Mouse (Mus musculus) MEL (cell line): ENCODE measurements around the gene Psmb10. TPM values are rescaled to one million over a fixed set of nuclear protein-coding genes. Genes with fewer than 3 reads are reported as not detected.

Experiments
- DNase-seq: peaks from one replicate; pipeline ENCODE4 v3.0.0; 2011; ENCODE audit warnings: low read depth, low spot score
- H3K27ac ChIP-seq: 2 replicates; pipeline ENCODE4 v1.5.1; 2012; ENCODE audit warnings: low read depth, mild to moderate bottlenecking, control low read depth, low read length, moderate library complexity; ENCODE audit not compliant: control insufficient read depth
- H3K27me3 ChIP-seq, 2 experiments: fragments of 150-350 bp in 1 of 2; sonication (generic) in 1 of 2; 2 replicates each; pipeline ENCODE4 v1.6.1; 2012; ENCODE audit warnings: low read length in 2 of 2, mild to moderate bottlenecking in 2 of 2, improper control_type of control experiment in 1 of 2, moderate library complexity in 1 of 2; ENCODE audit not compliant: insufficient read depth in 2 of 2, control insufficient read depth in 1 of 2
- H3K36me3 ChIP-seq, 2 experiments: 2 replicates each; pipeline ENCODE4 v1.6.1; 2012 to 2014; ENCODE audit warnings: low read length in 2 of 2, improper control_type of control experiment in 1 of 2, inconsistent platforms in 1 of 2, mild to moderate bottlenecking in 1 of 2; ENCODE audit not compliant: insufficient read depth in 2 of 2, control insufficient read depth in 1 of 2
- H3K4me1 ChIP-seq, 2 experiments: fragments of 150-350 bp in 1 of 2; sonication (generic) in 1 of 2; 2 replicates each; pipeline ENCODE4 v1.6.1; 2012; ENCODE audit warnings: low read length in 2 of 2, improper control_type of control experiment in 1 of 2, mild to moderate bottlenecking in 1 of 2; ENCODE audit not compliant: insufficient read depth in 2 of 2, control insufficient read depth in 1 of 2
- H3K4me3 ChIP-seq, 2 experiments: fragments of 150-350 bp in 1 of 2; sonication (generic) in 1 of 2; 2 replicates each; pipeline ENCODE4 v1.5.1; 2012; ENCODE audit warnings: low read depth in 2 of 2, low read length in 2 of 2, mild to moderate bottlenecking in 2 of 2, moderate library complexity in 2 of 2, control low read depth in 1 of 2, improper control_type of control experiment in 1 of 2; ENCODE audit not compliant: control insufficient read depth in 1 of 2, insufficient read depth in 1 of 2
- H3K79me2 ChIP-seq: 2 replicates; pipeline ENCODE4 v1.6.1; 2012; ENCODE audit warnings: mild to moderate bottlenecking, low read length, moderate library complexity; ENCODE audit not compliant: control insufficient read depth, poor library complexity, insufficient read depth
- H3K9ac ChIP-seq: 2 replicates; pipeline ENCODE4 v1.6.1; 2012; ENCODE audit warnings: low read depth, mild to moderate bottlenecking, control low read depth, low read length, moderate library complexity; ENCODE audit not compliant: control insufficient read depth, poor library complexity, severe bottlenecking
- H3K9me3 ChIP-seq: fragments of 150-350 bp; sonication (generic); replicated peaks from 2 replicates; pipeline ENCODE4 v1.6.1; 2012; ENCODE audit warnings: mild to moderate bottlenecking, low read length, improper control_type of control experiment, moderate library complexity; ENCODE audit not compliant: insufficient read depth
- CHD2 ChIP-seq: IDR thresholded peaks from 2 replicates; pipeline ENCODE4 v1.6.1; 2011; ENCODE audit warnings: low read length, improper control_type of control experiment
- E2F4 ChIP-seq: IDR thresholded peaks from 2 replicates; pipeline ENCODE4 v1.6.1; 2011; ENCODE audit warnings: low read depth, low read length, improper control_type of control experiment, borderline replicate concordance
- ELF1 ChIP-seq: IDR thresholded peaks from 2 replicates; pipeline ENCODE4 v1.6.1; 2014; ENCODE audit warnings: low read depth, mild to moderate bottlenecking, inconsistent platforms, low read length, improper control_type of control experiment, moderate library complexity
- ETS1 ChIP-seq: IDR thresholded peaks from 2 replicates; pipeline ENCODE4 v1.6.1; 2012; ENCODE audit warnings: low read depth, mild to moderate bottlenecking, inconsistent platforms, low read length, improper control_type of control experiment, moderate library complexity
- GABPA ChIP-seq: IDR thresholded peaks from 2 replicates; pipeline ENCODE4 v1.6.1; 2012; ENCODE audit warnings: low read depth, mild to moderate bottlenecking, inconsistent platforms, low read length, improper control_type of control experiment, moderate library complexity
- HCFC1 ChIP-seq: IDR thresholded peaks from 2 replicates; pipeline ENCODE4 v1.6.1; 2012; ENCODE audit warnings: low read depth, mild to moderate bottlenecking, inconsistent platforms, low read length, improper control_type of control experiment, moderate library complexity
- KAT2A ChIP-seq: conservative IDR thresholded peaks from 2 replicates; pipeline ENCODE4 v1.6.1; 2012; ENCODE audit warnings: low read depth, low read length, improper control_type of control experiment, inconsistent platforms
- MAFK ChIP-seq: IDR thresholded peaks from 2 replicates; pipeline ENCODE4 v1.6.1; 2011; ENCODE audit warnings: low read depth, mild to moderate bottlenecking, low read length, improper control_type of control experiment, borderline replicate concordance
- MAX ChIP-seq: IDR thresholded peaks from 2 replicates; pipeline ENCODE4 v1.6.1; 2011; ENCODE audit warnings: low read length, improper control_type of control experiment
- MAZ ChIP-seq: IDR thresholded peaks from 2 replicates; pipeline ENCODE4 v1.6.1; 2012; ENCODE audit warnings: low read depth, mild to moderate bottlenecking, inconsistent platforms, low read length, improper control_type of control experiment
- MXI1 ChIP-seq: IDR thresholded peaks from 2 replicates; pipeline ENCODE4 v1.6.1; 2011; ENCODE audit warnings: mild to moderate bottlenecking, low read depth, low read length, improper control_type of control experiment
- NELFE ChIP-seq: IDR thresholded peaks from 2 replicates; pipeline ENCODE4 v1.6.1; 2011; ENCODE audit warnings: low read depth, low read length, improper control_type of control experiment
- NRF1 ChIP-seq: IDR thresholded peaks from 2 replicates; pipeline ENCODE4 v1.6.1; 2014; ENCODE audit warnings: low read depth, mild to moderate bottlenecking, inconsistent platforms, low read length, improper control_type of control experiment, moderate library complexity; ENCODE audit not compliant: poor library complexity, insufficient read depth, severe bottlenecking
- POLR2A ChIP-seq, 2 experiments: IDR thresholded peaks; 2 replicates each; pipeline ENCODE4 v1.6.1; 2011 to 2012; ENCODE audit warnings: low read length in 2 of 2, mild to moderate bottlenecking in 2 of 2, control low read depth in 1 of 2, improper control_type of control experiment in 1 of 2, low read depth in 1 of 2, moderate library complexity in 1 of 2; ENCODE audit not compliant: control insufficient read depth in 1 of 2, insufficient read depth in 1 of 2, poor library complexity in 1 of 2
- POLR2AphosphoS5 ChIP-seq: IDR thresholded peaks from 2 replicates; pipeline ENCODE4 v1.6.1; 2012; ENCODE audit warnings: low read depth, borderline replicate concordance, mild to moderate bottlenecking, inconsistent platforms, low read length, moderate library complexity, mixed read lengths
- RAD21 ChIP-seq: IDR thresholded peaks from 2 replicates; pipeline ENCODE4 v1.6.1; 2011; ENCODE audit warnings: mild to moderate bottlenecking, low read depth, low read length, improper control_type of control experiment
- SIN3A ChIP-seq: IDR thresholded peaks from 2 replicates; pipeline ENCODE4 v1.6.1; 2012; ENCODE audit warnings: low read length, improper control_type of control experiment, inconsistent platforms
- TCF12 ChIP-seq: IDR thresholded peaks from 2 replicates; pipeline ENCODE4 v1.6.1; 2014; ENCODE audit warnings: low read depth, mild to moderate bottlenecking, inconsistent platforms, low read length, improper control_type of control experiment, moderate library complexity
- UBTF ChIP-seq: IDR thresholded peaks from 2 replicates; pipeline ENCODE4 v1.6.1; 2012; ENCODE audit warnings: low read depth, mild to moderate bottlenecking, inconsistent platforms, low read length, improper control_type of control experiment, moderate library complexity, borderline replicate concordance; ENCODE audit not compliant: insufficient read depth
- USF1 ChIP-seq: IDR thresholded peaks from 2 replicates; pipeline ENCODE4 v1.6.1; 2014; ENCODE audit warnings: low read depth, mild to moderate bottlenecking, inconsistent platforms, low read length, improper control_type of control experiment, moderate library complexity
- ZC3H11A ChIP-seq: IDR thresholded peaks from 2 replicates; pipeline ENCODE4 v1.6.1; 2012; ENCODE audit warnings: low read depth, mild to moderate bottlenecking, inconsistent platforms, low read length, improper control_type of control experiment
- ZMIZ1 ChIP-seq: IDR thresholded peaks from 2 replicates; pipeline ENCODE4 v1.6.1; 2012; ENCODE audit warnings: low read depth, mild to moderate bottlenecking, inconsistent platforms, low read length, improper control_type of control experiment, moderate library complexity
- ZNF384 ChIP-seq: IDR thresholded peaks from 2 replicates; pipeline ENCODE4 v1.6.1; 2012; ENCODE audit warnings: low read depth, mild to moderate bottlenecking, inconsistent platforms, low read length, improper control_type of control experiment
- polyA plus RNA-seq, 2 experiments: library from polyadenylated mRNA; stranded (reverse) in 1 of 2; unstranded in 1 of 2; fragments of >175 nt in 1 of 2; fragments of >200 nt in 1 of 2; gene quantifications; 2 replicates each; pipeline versions ENCODE4 v1.2.1 to v1.2.4; 2012; ENCODE audit warnings: low replicate concordance in 2 of 2, low read depth in 1 of 2; ENCODE audit not compliant: insufficient read length in 2 of 2, insufficient read depth in 1 of 2, missing spikeins in 1 of 2
- total RNA-seq: library from RNA; depleted of rRNA; stranded (reverse); fragments of 300-350 nt; gene quantifications from 2 replicates; pipeline ENCODE4 v1.2.3, GENCODE M21; 2012

Gene Psmb10
- total and polyA plus RNA-seq, 3 experiments: 193 to 275 TPM; not detected in 1

- DNase-seq: peak; percentile 96
- Histone ChIP-seq H3K4me1 (peaks cover 5 to 8% of the 10 kb centered on the region in 2 experiments), H3K36me3 (peaks cover 0 to 6% of the 10 kb centered on the region in 2 experiments; a peak in 3 of 4 replicates), H3K27ac (peak within 1 kb of the TSS; percentile 83), H3K9ac (peak within 1 kb of the TSS; percentile 96), H3K27me3 (no peaks in the 10 kb centered on the region), H3K9me3 (no peaks in the 10 kb centered on the region), H3K4me3 (peak within 1 kb of the TSS; percentile 67 to 94), H3K79me2 (peaks cover 6% of the 10 kb centered on the region; the same call in 1 of the 2 replicates)
- TF ChIP-seq GABPA (peak; percentile 81; the same call in 1 of the 2 replicates), MAZ (peak; percentile 91), MAX (0 out of 2 replicates have a peak, but pooled peaks have one; percentile 45), CHD2 (no peak), ELF1 (peak; percentile 70; the same call in 1 of the 2 replicates), MXI1 (no peak), E2F4 (no peak), ZMIZ1 (peak; percentile 71; the same call in 1 of the 2 replicates), KAT2A (peak; percentile 69; the same call in 1 of the 2 replicates), NELFE (peak; percentile 79), ZNF384 (peak; percentile 20; the same call in 1 of the 2 replicates), POLR2AphosphoS5 (no peak), HCFC1 (peak; percentile 90), POLR2A (IDR thresholded peaks at IDR 0.05; ENCODE audit: control insufficient read depth in 1 of 2, insufficient read depth in 1 of 2, low read depth in 1 of 2, low read length in 2 of 2, poor library complexity in 1 of 2) (peak; percentile 65 to 68; a peak in 2 of 4 replicates), TCF12 (peak; percentile 74), MAFK (no peak), ZC3H11A (0 out of 2 replicates have a peak, but pooled peaks have one; percentile 21), USF1 (0 out of 2 replicates have a peak, but pooled peaks have one; percentile 17), RAD21 (no peak), NRF1 (peak; percentile 38; the same call in 1 of the 2 replicates), UBTF (0 out of 2 replicates have a peak, but pooled peaks have one; percentile 43), ETS1 (peak; percentile 48; the same call in 1 of the 2 replicates), SIN3A (peak; percentile 90)
Measured at GRCm38 (mm10) chr8:105900180-105900940, 37.9 kb downstream of the Psmb10 start, which contains the start of gene Pskh1. Pskh1 (plus strand) TSS chr8:105900441.
